Mouse (Mus musculus) ES-E14 (cell line): ENCODE results near the gene Rab1b. TPM values are rescaled to one million over a fixed set of nuclear protein-coding genes. Genes with fewer than 3 reads are reported as not detected.

Experiments
- DNase-seq: peaks from one replicate; pipeline ENCODE4 v3.0.0-alpha.2; 2013; ENCODE audit warnings: low read depth, low spot score
- H3K27ac ChIP-seq: 2 replicates; pipeline ENCODE4 v1.5.1; 2012; ENCODE audit warnings: low read depth, mild to moderate bottlenecking, low read length, moderate library complexity, mixed read lengths; ENCODE audit not compliant: poor library complexity, insufficient read depth, severe bottlenecking
- H3K36me3 ChIP-seq: 2 replicates; pipeline ENCODE4 v1.6.1; 2012; ENCODE audit warnings: mild to moderate bottlenecking, low read length, moderate library complexity, mixed read lengths; ENCODE audit not compliant: control insufficient read depth, poor library complexity, insufficient read depth, severe bottlenecking
- H3K4me1 ChIP-seq, 2 experiments: fragments of 150-350 bp in 1 of 2; sonication (generic) in 1 of 2; 2 replicates each; pipeline ENCODE4 v1.6.1; 2012; ENCODE audit warnings: low read length in 2 of 2, mild to moderate bottlenecking in 1 of 2, mixed read lengths in 1 of 2; ENCODE audit not compliant: control insufficient read depth in 2 of 2, insufficient read depth in 2 of 2, poor library complexity in 1 of 2
- H3K4me3 ChIP-seq, 2 experiments: fragments of 150-350 bp in 1 of 2; sonication (generic) in 1 of 2; 2 replicates each; pipeline ENCODE4 v1.5.1; 2012; ENCODE audit warnings: low read length in 2 of 2, low read depth in 1 of 2, mild to moderate bottlenecking in 1 of 2, mixed read lengths in 1 of 2; ENCODE audit not compliant: insufficient read depth in 1 of 2, poor library complexity in 1 of 2, severe bottlenecking in 1 of 2
- H3K9ac ChIP-seq: 2 replicates; pipeline ENCODE4 v1.6.1; 2012; ENCODE audit warnings: low read depth, mild to moderate bottlenecking, low read length, mixed read lengths; ENCODE audit not compliant: poor library complexity, insufficient read depth, severe bottlenecking
- H3K9me3 ChIP-seq: fragments of 150-350 bp; sonication (generic); 2 replicates; pipeline ENCODE4 v1.6.1; 2012; ENCODE audit warnings: low read depth, mild to moderate bottlenecking, low read length; ENCODE audit not compliant: control insufficient read depth, insufficient read depth
- CHD2 ChIP-seq: IDR thresholded peaks from 2 replicates; pipeline ENCODE4 v1.6.1; 2014; ENCODE audit warnings: mild to moderate bottlenecking, low read depth, low read length, inconsistent platforms
- HCFC1 ChIP-seq: IDR thresholded peaks from 2 replicates; pipeline ENCODE4 v1.6.1; 2012; ENCODE audit warnings: low read length, inconsistent platforms, borderline replicate concordance; ENCODE audit not compliant: insufficient read depth
- MAFK ChIP-seq: IDR thresholded peaks from 2 replicates; pipeline ENCODE4 v1.6.1; 2014; ENCODE audit warnings: mild to moderate bottlenecking, low read depth, low read length, inconsistent platforms; ENCODE audit not compliant: insufficient read depth
- ZC3H11A ChIP-seq: IDR thresholded peaks from 2 replicates; pipeline ENCODE4 v1.6.1; 2012; ENCODE audit warnings: low read depth, mild to moderate bottlenecking, inconsistent platforms, low read length, borderline replicate concordance
- ZNF384 ChIP-seq: IDR thresholded peaks from 2 replicates; pipeline ENCODE4 v1.6.1; 2012; ENCODE audit warnings: low read depth, low read length, inconsistent platforms
- in situ Hi-C, 2 experiments: fragments of 600-800 bp; cut with MboI; formaldehyde crosslinking; loops; one replicate each; pipeline ENCODE4 v1.15.1; 2025; ENCODE audit warnings: low sequenced_read_pairs in 2 of 2, inconsistent platforms in 1 of 2; ENCODE audit not compliant: unreplicated experiment in 2 of 2
- total RNA-seq: library from RNA; depleted of rRNA; stranded (reverse); fragments of 300-350 nt; gene quantifications from 2 replicates; pipeline ENCODE4 v1.2.3, GENCODE M21; 2012; rRNA removed

Rab1b gene
- total RNA-seq, 1 experiment = 96.9 TPM

- no peak overlapping the region for H3K27ac ChIP-seq
- TF ChIP-seq MAFK (no peak), CHD2 (no peak), HCFC1 (no peak), ZC3H11A (no peak), ZNF384 (no peak)
- peak overlapping the region; percentile 3 to 58; a peak in 3 of 4 replicates for H3K4me3 ChIP-seq
- in situ Hi-C loops = no loop called here
- H3K4me1 ChIP-seq = peaks cover 5 to 28% of the 10 kb centered on the region in 2 experiments; a peak in 3 of 4 replicates
- no peak for DNase-seq
- H3K36me3 ChIP-seq = peaks cover 21% of the 10 kb centered on the region; the same call in 1 of the 2 replicates
- peak overlapping the region; percentile 50; the same call in 1 of the 2 replicates for H3K9ac ChIP-seq
- no peaks in the 10 kb centered on the region for H3K9me3 ChIP-seq
These were observed 55.4 kb downstream of the Rab1b start for GRCm38 (mm10) chr19:5051515-5051914.

DNA sequence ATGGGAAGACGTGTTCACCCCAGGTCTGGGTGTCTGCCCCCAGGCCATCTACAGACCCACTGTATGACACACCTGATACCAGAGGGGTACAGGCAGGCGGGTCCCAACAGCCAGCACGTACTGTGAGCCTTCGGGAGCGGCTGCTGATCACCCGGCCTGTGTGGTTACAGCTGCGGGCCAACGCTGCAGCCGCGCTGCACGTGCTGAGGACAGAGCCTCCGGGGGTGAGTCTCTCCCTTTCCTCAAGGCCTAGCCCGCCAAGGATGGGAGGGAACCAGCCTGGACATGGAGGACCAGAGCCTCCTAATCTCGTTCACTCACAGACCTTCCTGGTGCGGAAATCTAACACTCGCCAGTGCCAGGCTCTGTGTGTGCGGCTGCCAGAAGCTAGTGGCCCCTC is 55.8 kb downstream of the Rab1b start:
- TF ChIP-seq HCFC1 = no peak
- TF ChIP-seq CHD2 = no peak
- no peak for TF ChIP-seq ZC3H11A
- TF ChIP-seq ZNF384 = no peak
- no peak for TF ChIP-seq MAFK
- peak overlapping the region; percentile 50 for H3K9ac ChIP-seq
- H3K4me1 ChIP-seq = peaks cover 5 to 28% of the 10 kb centered on the region in 2 experiments; a peak in 3 of 4 replicates
- H3K4me3 ChIP-seq = peak overlapping the region; percentile 3 to 58
- peaks cover 22% of the 10 kb centered on the region; the same call in 1 of the 2 replicates for H3K36me3 ChIP-seq
- in situ Hi-C loops = no loop called here
- DNase-seq = no peak
- no peak overlapping the region for H3K27ac ChIP-seq
- H3K9me3 ChIP-seq = no peaks in the 10 kb centered on the region

GRCm38 (mm10) chr19:5050047-5050905 is 56.6 kb downstream of the Rab1b start, which contains the start of gene Rin1:
TSS of gene Rin1 (plus strand) at chr19:5050481.
- peak within 1 kb of the TSS; percentile 50 for H3K9ac ChIP-seq
- H3K9me3 ChIP-seq = no peaks in the 10 kb centered on the region
- H3K4me3 ChIP-seq = peak within 1 kb of the TSS; percentile 3 to 58
- DNase-seq = peak; percentile 71
- TF ChIP-seq CHD2 = no peak
- TF ChIP-seq ZNF384 = no peak
- no peak for TF ChIP-seq ZC3H11A
- no peak for TF ChIP-seq MAFK
- TF ChIP-seq HCFC1 = no peak
- H3K4me1 ChIP-seq = peaks cover 5 to 28% of the 10 kb centered on the region in 2 experiments; a peak in 3 of 4 replicates
- peak within 1 kb of the TSS; percentile 13; the same call in 1 of the 2 replicates for H3K27ac ChIP-seq
- H3K36me3 ChIP-seq = peaks cover 22% of the 10 kb centered on the region; the same call in 1 of the 2 replicates
- in situ Hi-C loops = no loop called here

DNA sequence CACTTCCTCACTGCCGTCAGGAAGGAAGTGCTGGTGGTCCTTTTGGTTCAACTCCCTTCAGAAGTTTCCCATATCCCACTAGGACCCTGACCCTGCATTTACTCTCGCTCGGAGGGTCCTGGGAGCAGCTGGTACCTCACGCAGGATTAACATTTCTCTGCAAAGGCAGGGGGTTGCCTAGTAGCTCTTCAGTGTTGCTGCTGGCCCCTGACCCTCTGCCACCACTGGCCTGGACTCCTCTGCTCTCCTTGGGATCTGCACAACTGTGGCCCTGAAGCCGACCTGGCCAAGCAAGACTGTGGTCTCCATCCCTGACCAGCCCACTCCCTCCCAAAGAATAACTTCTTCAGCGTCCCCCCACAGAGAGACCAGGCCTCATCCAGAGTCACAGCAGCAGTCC is 57.5 kb downstream of the Rab1b start:
- Histone ChIP-seq H3K4me1 (peaks cover 5 to 28% of the 10 kb centered on the region in 2 experiments; a peak in 3 of 4 replicates), H3K36me3 (peaks cover 18% of the 10 kb centered on the region; the same call in 1 of the 2 replicates), H3K27ac (0 out of 2 replicates have a peak overlapping the region, but pooled peaks have one; percentile 13), H3K4me3 (no peak overlapping the region), H3K9me3 (no peaks in the 10 kb centered on the region), H3K9ac (no peak overlapping the region)
- in situ Hi-C loops = no loop called here
- TF ChIP-seq CHD2 = no peak
- no peak for TF ChIP-seq ZNF384
- TF ChIP-seq ZC3H11A = no peak
- no peak for TF ChIP-seq MAFK
- no peak for TF ChIP-seq HCFC1
- no peak for DNase-seq

Other genes starting within 250 kb of the Rab1b start
- gene Actn3, start 229.2 kb downstream of the Rab1b start, total RNA-seq = 48.4 and 91.8 TPM in 2 replicates
- 12.4 and 15.7 TPM in 2 replicates for gene Zdhhc24, start 228.4 kb downstream of the Rab1b start, total RNA-seq
- 5.4 and 6.8 TPM in 2 replicates for gene Bbs1, start 200.4 kb downstream of the Rab1b start, total RNA-seq
- 126 and 143 TPM in 2 replicates for gene Dpp3, start 178.8 kb downstream of the Rab1b start, total RNA-seq
- gene Peli3, start 163.9 kb downstream of the Rab1b start, total RNA-seq = 0.76 and 2.1 TPM in 2 replicates
- 79.8 and 102 TPM in 2 replicates for gene Mrpl11, start 144.9 kb downstream of the Rab1b start, total RNA-seq
- gene Npas4, start 116.8 kb downstream of the Rab1b start, total RNA-seq = 0.05 and 0.09 TPM in 2 replicates
- gene Slc29a2, start 83.2 kb downstream of the Rab1b start, total RNA-seq = 21.0 and 33.4 TPM in 2 replicates
- gene B4gat1, start 68.2 kb downstream of the Rab1b start, total RNA-seq = 14.1 and 27.2 TPM in 2 replicates
- gene AC124502.3, start 68.2 kb downstream of the Rab1b start, total RNA-seq = 3.2 and 4.3 TPM in 2 replicates
- gene Brms1, start 65.7 kb downstream of the Rab1b start, total RNA-seq = 18.6 and 24.1 TPM in 2 replicates
- 9.0 and 16.5 TPM in 2 replicates for gene Rin1, start 56.6 kb downstream of the Rab1b start, total RNA-seq
- 4.5 and 9.0 TPM in 2 replicates for gene Cd248, start 39.0 kb downstream of the Rab1b start, total RNA-seq
- gene Tmem151a, start 21.5 kb downstream of the Rab1b start, total RNA-seq = 0.89 and 2.3 TPM in 2 replicates
- 84.4 and 110 TPM in 2 replicates for gene Yif1a, start 18.5 kb downstream of the Rab1b start, total RNA-seq
- 2.5 and 3.7 TPM in 2 replicates for gene Cnih2, start 8.6 kb downstream of the Rab1b start, total RNA-seq
- 14.7 and 22.9 TPM in 2 replicates for gene Klc2, start 11.5 kb upstream of the Rab1b start, total RNA-seq
- 5.4 and 7.2 TPM in 2 replicates for gene Pacs1, start 166.0 kb upstream of the Rab1b start, total RNA-seq
- 165 and 175 TPM in 2 replicates for gene Sf3b2, start 188.4 kb upstream of the Rab1b start, total RNA-seq
- 2.1 and 3.2 TPM in 2 replicates for gene Gal3st3, start 191.3 kb upstream of the Rab1b start, total RNA-seq
- not detected in 2 replicates for gene Catsper1, start 228.7 kb upstream of the Rab1b start, total RNA-seq
- 1.1 and 2.1 TPM in 2 replicates for gene Cst6, start 242.5 kb upstream of the Rab1b start, total RNA-seq